Mouse (Mus musculus): ENCODE measurements around the gene Ftcd. TPM values are rescaled to one million over a fixed set of nuclear protein-coding genes. Genes with fewer than 3 reads are reported as not detected.
A peak's percentile ranks its signal among the peaks of the same experiment; 100 is the strongest.

The Ftcd gene
- not detected for total RNA-seq (2021)
- long read RNA-seq, experiment 1 = 0 reads
- long read RNA-seq, experiment 2 = 0 reads

DNA sequence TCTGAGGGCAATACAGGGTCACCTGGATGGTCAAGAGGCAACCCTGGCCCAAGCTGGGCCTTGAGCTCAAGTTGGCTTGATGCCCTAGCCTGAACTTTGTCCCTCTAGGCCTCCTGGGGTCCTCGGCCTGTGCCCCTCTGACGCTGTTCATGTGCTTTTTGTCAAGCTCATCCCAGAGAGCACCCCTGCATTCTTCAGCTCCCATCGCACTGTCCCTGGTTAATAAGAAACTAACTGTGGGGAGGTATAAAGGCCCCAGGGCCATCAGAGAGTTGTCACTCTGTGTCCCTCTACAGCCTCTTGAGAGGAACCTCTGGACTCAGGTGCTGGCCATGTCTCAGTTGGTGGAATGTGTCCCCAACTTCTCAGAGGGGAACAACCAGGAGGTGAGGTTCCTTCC lies at the start of gene Ftcd:
Ftcd (plus strand) TSS at position 275 of the 400 bp plus-strand sequence.
- intact Hi-C loops (cut with DNase I) = no loop called here
- Histone ChIP-seq H3K27ac (no peak within 1 kb of the TSS), H3K4me3 (no peak within 1 kb of the TSS)
- DNase-seq = no peak
- no peak for TF ChIP-seq CTCF (IDR thresholded peaks at IDR 0.05)

DNA sequence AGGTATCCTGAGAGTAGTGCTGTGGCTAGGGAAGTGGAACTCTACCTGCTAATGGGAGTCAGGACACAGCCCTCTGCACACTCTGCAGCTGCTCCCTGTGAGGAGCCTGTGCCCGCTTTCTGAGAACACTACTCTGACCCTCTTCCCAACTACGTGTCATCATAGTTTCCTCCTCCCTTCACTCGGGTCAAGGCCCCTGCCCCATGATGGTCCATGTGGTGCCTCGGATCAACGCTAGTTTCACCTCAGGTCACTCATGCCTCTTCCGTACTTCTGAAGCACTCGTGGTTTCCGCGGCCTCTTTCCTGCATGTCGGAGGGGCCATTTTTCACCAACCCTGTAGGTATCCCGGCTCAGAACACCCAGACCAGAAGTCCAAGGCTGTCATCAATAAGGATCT lies 44.5 kb upstream of the Ftcd start:
- no peak for DNase-seq

DNA sequence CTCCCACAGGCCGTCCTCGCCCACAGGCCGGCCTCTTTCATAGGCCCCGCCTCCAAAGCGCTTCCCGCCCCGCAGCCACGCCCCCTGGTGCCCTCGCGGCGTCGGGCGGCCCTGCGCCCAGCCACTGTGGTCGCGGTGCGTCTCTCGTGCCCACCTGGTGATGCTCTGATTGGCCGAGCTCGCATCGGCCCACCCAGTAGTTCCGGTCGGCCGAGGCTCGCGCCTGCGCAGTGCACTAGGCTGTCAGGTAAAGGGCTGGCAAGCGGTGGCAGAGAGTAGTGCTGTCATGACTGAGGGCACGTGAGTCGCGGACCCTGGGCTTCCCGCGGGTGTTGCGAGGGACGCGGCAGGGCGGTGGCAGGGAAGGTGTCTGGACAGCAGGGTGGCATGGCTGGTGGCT lies 44.1 kb upstream of the Ftcd start, which contains the start of gene Lss:
Lss (plus strand) TSS at position 214 of the 400 bp plus-strand sequence.
- peak; percentile 98 for DNase-seq

More for the DNA sequence above, 44.5 kb upstream of the Ftcd start:
- H3K27ac ChIP-seq = peak overlapping the region; percentile 83
- peak overlapping the region; percentile 77 for H3K4me3 ChIP-seq
- intact Hi-C loops (cut with DNase I) = no loop called here
- TF ChIP-seq CTCF (IDR thresholded peaks at IDR 0.05) = no peak

DNA sequence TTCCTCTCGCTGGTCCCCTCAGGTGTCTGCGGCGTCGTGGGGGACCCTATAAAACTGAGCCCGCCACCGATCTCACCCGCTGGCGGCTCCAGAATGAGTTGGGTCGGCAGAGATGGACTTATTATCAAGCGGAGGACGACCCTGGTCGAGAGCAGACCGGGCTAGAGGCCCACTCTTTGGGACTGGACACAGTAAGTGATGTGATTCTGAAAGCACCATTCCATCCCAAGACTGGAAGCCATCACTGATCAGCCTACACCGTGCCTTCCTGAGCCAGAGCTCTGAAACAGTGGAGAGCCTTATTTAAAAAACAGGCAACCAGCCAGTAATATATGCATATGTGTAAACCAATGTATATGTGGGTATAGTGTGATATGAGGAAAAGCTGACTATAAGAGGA lies 43.6 kb upstream of the Ftcd start:
- intact Hi-C loops (cut with DNase I) = no loop called here
- H3K27ac ChIP-seq = peak overlapping the region; percentile 83
- no peak for DNase-seq
- peak overlapping the region; percentile 77 for H3K4me3 ChIP-seq
- TF ChIP-seq CTCF (IDR thresholded peaks at IDR 0.05) = no peak

More for the DNA sequence above, 44.1 kb upstream of the Ftcd start, which contains the start of gene Lss:
- TF ChIP-seq CTCF (IDR thresholded peaks at IDR 0.05) = peak; percentile 22; the same call in 1 of the 2 replicates
- peak within 1 kb of the TSS; percentile 83 for H3K27ac ChIP-seq
- intact Hi-C loops (cut with DNase I) = no loop called here
- H3K4me3 ChIP-seq = peak within 1 kb of the TSS; percentile 77

DNA sequence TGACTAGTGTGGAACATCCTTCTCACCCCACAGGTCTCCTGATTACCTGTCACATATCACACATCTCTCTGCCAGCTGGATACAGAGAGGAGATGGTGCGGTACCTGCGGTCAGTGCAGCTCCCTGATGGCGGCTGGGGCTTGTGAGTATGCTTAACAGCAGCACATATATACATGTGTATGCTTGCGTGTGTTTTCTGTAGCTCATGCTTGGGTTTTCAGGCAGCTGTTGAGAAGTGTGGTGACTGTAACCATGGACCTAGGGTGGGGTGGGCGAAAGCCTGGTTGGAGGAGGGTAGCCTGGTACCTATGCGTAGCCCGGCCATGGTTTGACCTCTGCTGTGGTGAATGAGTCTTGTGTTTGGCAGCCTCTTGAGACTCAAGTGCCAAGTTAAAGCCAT lies 39.9 kb upstream of the Ftcd start:
- no peak for DNase-seq
- TF ChIP-seq CTCF (IDR thresholded peaks at IDR 0.05) = no peak
- Histone ChIP-seq H3K4me3 (no peak overlapping the region), H3K27ac (no peak overlapping the region)
- intact Hi-C loops (cut with DNase I) = no loop called here

DNA sequence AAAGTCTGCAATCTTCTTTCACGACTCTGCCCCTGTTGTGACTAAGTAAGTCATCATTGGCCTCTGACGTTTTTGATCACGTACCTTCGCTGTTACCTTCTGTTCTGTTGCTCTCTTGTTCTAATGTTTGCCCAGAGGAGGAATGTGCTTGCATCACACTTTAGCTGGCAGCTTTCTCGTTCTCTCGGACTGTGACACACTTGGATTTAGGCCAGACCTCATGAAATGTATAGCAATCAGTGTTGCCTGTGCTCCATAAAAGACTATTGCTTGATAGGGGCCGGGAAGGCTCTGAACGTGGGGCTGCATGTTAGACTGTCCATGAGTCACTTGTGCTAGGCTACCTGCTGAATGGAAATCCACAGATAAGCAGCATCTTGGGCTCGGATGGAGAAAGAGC lies 37.8 kb upstream of the Ftcd start:
- intact Hi-C loops (cut with DNase I) = no loop called here
- DNase-seq = no peak
- TF ChIP-seq CTCF (IDR thresholded peaks at IDR 0.05) = no peak
- no peak overlapping the region for H3K27ac ChIP-seq
- no peak overlapping the region for H3K4me3 ChIP-seq

DNA sequence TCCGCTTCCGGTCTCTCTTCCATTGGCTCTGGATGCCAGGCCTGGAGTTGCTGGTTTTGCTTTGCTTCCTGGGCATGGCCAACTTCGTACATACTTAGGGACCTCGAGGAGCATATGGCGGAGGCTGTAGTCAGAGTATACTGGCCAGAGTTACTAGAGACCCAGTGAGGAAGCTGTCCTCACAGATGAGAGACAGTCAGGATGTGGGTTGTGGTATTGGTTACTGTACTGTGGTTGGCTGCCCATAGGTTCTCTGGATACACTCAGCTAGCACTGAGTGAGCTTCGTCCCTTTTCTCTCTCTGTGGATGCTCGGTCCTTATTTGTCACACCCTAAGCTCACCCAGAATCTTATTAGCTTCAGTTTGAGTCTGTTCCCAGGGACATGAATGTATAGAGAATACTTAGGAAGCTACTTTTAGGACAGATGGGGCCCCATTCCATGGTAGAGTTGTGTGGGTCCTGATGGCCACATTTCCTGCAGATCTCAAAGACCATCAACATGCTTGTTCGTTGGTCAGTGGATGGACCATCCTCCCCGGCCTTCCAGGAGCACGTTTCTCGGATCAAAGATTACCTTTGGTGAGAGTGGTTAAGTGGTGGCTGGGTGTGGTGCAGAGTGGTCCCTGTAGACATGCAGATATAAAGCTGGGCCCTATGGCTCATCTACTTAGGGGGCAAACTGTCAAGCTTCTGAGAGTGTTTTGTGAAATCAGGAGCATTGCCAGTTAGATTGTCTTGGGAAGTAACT lies 33.9 kb upstream of the Ftcd start:
- H3K27ac ChIP-seq = no peak overlapping the region
- intact Hi-C loops (cut with DNase I) = no loop called here
- DNase-seq = no peak
- no peak overlapping the region for H3K4me3 ChIP-seq
- TF ChIP-seq CTCF (IDR thresholded peaks at IDR 0.05) = no peak

DNA sequence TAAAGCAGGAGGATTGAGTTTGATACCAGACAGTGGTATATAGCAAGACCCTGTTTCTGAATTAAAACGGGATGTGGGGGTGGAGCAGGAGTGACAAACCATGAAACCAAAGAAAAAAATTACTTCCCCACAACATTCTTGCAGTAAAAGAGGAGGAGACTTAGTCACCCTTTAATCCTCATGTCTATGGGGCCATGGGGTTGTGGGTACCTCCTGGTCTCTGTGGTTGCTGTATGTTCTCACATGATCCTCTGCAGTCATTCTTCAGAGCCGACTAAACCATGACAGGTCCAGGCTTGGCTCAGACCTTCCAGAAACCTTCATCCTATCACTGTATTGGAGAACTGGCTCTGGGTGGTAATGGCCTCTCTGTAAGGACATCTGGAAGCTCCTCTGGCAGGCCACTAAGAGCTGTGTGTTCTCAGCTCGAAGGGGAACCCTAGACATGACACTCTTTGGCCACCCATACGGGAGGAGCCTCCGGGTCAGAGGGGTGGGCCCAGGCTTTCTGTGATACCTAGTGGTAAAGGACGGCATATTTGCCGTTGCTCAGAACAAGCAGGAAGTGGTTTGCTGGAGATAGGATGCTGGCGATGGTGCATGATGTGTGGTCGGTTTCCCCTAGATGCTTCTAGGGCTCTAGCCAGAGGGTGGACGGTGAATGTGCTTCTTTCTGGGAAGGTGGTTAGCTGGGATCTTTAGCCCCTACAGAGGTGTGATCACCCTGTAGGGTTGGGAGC lies 32.6 kb upstream of the Ftcd start:
- no peak for TF ChIP-seq CTCF (IDR thresholded peaks at IDR 0.05)
- intact Hi-C loops (cut with DNase I) = no loop called here
- no peak for DNase-seq
- H3K4me3 ChIP-seq = no peak overlapping the region
- H3K27ac ChIP-seq = no peak overlapping the region

DNA sequence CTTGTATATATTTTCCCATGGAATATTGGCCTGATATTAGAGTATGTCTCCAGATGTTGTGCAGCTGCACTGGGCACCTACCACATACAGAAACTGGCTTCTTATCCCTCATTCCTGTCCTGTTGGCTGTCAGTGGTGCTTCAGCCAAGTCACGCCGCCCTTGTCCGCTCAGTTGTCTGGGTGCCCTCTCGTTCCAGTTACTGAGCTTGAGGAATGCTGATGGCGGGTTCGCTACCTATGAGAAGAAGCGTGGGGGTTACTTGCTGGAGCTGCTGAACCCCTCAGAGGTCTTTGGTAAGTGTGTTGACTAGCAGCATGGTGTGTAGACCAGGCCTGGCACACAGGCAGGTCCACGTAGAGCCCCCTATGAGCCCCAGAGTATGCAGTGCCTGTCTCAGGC lies 28.9 kb upstream of the Ftcd start:
- no peak for DNase-seq
- no peak for TF ChIP-seq CTCF (IDR thresholded peaks at IDR 0.05)
- Histone ChIP-seq H3K27ac (no peak overlapping the region), H3K4me3 (no peak overlapping the region)
- intact Hi-C loops (cut with DNase I) = no loop called here

DNA sequence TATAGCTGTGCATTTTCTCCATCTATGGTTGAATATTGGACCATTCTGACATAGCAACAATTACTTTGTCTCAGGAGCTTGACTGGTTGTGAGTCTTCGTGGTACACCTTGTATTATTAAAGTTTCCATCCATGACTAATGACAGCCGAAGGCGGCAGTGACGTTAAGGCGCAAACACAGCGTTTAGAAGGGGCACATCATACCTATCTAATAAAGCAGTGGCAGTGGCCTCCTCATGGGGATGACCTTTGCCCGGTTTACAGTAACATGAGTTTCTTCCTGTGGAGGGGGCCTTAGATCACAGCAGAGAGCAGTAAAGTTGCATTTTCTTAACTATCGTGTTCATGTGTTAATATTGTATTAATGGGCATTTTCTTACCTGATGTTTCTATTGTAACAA lies 27.2 kb upstream of the Ftcd start:
- no peak for DNase-seq
- TF ChIP-seq CTCF (IDR thresholded peaks at IDR 0.05) = no peak
- Histone ChIP-seq H3K4me3 (no peak overlapping the region), H3K27ac (no peak overlapping the region)
- intact Hi-C loops (cut with DNase I) = no loop called here

DNA sequence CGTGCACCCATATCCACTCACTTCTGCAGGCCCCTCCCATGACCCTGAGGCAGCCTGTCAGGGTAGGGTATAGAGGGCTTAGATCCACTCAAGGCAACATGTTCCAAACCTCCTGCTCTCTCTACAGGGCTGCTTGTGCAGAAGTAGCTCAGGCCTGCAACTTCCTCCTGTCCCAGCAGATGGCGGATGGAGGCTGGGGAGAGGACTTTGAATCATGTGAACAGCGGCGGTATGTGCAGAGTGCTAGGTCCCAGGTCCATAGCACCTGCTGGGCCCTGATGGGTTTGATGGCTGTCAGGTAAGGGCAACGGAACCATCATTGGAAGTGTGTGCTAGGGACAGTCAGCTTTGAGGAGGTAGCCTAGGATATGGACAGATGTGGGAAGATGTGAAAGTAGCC lies 25.0 kb upstream of the Ftcd start:
- no peak for DNase-seq
- H3K27ac ChIP-seq = no peak overlapping the region
- intact Hi-C loops (cut with DNase I) = loop anchor here (2.0 kb wide), 1 partner anchor 184 kb away; no protein-coding TSS in a partner anchor
- no peak overlapping the region for H3K4me3 ChIP-seq
- TF ChIP-seq CTCF (IDR thresholded peaks at IDR 0.05) = peak; percentile 53

DNA sequence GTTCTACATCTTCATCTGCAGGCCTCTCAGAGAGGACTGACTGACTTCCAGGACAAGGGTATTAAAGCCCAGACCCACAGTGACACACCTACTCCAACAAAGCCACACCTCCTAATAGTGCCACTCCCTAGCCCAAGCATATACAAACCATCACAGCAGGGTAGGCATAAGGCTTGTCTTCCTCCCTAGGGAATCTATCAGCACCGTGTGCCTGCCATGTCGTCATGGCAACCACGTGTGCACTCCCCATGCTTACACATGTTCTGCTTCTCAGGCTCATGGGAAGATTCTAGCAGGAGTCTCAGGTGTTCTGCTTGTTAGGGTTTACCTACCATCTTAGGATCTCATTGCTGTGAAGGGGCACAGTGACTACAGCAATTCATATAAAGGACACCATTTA lies 23.9 kb upstream of the Ftcd start:
- DNase-seq = no peak
- intact Hi-C loops (cut with DNase I) = loop anchor here (2.0 kb wide), 1 partner anchor 183 kb away; no protein-coding TSS in a partner anchor
- TF ChIP-seq CTCF (IDR thresholded peaks at IDR 0.05) = no peak
- no peak overlapping the region for H3K27ac ChIP-seq
- H3K4me3 ChIP-seq = no peak overlapping the region

DNA sequence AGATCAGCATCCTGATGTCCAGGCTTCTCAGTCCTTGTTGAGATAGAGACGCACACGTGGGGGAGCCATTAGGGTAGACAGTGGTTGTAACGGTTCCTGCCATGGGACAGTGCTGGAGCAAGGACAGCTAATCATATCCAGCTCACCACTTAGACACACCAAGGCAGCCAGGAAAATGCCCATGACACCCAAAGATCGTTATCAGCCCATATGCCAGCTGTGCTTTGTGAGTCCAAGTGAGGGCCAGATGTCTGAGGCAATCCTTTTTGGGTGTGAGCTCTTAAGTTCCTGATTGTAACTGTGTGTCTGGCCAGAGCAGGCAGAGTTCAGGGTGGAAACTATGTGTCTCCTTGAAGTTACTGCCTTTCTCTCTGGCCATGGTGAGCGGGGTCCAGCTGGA lies 21.4 kb upstream of the Ftcd start:
- H3K4me3 ChIP-seq = no peak overlapping the region
- no peak for TF ChIP-seq CTCF (IDR thresholded peaks at IDR 0.05)
- intact Hi-C loops (cut with DNase I) = no loop called here

More for the DNA sequence above, 21.4 kb upstream of the Ftcd start:
- no peak overlapping the region for H3K27ac ChIP-seq
- no peak for DNase-seq
